Mouse (Mus musculus) limb, embryonic 12.5 days (tissue): ENCODE measurements around the gene Chrm4. TPM values are rescaled to one million over a fixed set of nuclear protein-coding genes. Genes with fewer than 3 reads are reported as not detected.
A peak's percentile ranks its signal among the peaks of the same experiment; 100 is the strongest.

Experiments used
- ATAC-seq: fragments of 200-750 bp; cut with Nextera tagmentation; 2 replicates; pipeline ENCODE4 v1.8.0; 2017; ENCODE audit warnings: low read depth, moderate TSS enrichment; ENCODE audit not compliant: insufficient number of reproducible peaks, insufficient read depth, low FRiP score, low TSS enrichment
- H3K27ac ChIP-seq: fragments of 300-500 bp; sonication (generic); 2 replicates; pipeline ENCODE4 v1.5.1; 2016; ENCODE audit warnings: mild to moderate bottlenecking, moderate library complexity
- H3K27me3 ChIP-seq: fragments of 300-500 bp; sonication (generic); 2 replicates; pipeline ENCODE4 v1.6.1; 2016; ENCODE audit warnings: mild to moderate bottlenecking, moderate library complexity
- H3K36me3 ChIP-seq: fragments of 300-500 bp; sonication (generic); 2 replicates; pipeline ENCODE4 v1.6.1; 2016; ENCODE audit warnings: mild to moderate bottlenecking, moderate library complexity
- H3K4me1 ChIP-seq: fragments of 300-500 bp; sonication (generic); replicated peaks from 2 replicates; pipeline ENCODE4 v1.6.1; 2016
- H3K4me2 ChIP-seq: fragments of 300-500 bp; sonication (generic); 2 replicates; pipeline ENCODE4 v1.6.1; 2016; ENCODE audit warnings: mild to moderate bottlenecking, moderate library complexity
- H3K4me3 ChIP-seq: fragments of 300-500 bp; sonication (generic); replicated peaks from 2 replicates; pipeline ENCODE4 v1.5.1; 2016; ENCODE audit warnings: mild to moderate bottlenecking
- H3K9ac ChIP-seq: fragments of 300-500 bp; sonication (generic); replicated peaks from 2 replicates; pipeline ENCODE4 v1.6.1; 2016; ENCODE audit warnings: mild to moderate bottlenecking, moderate library complexity
- H3K9me3 ChIP-seq: fragments of 300-500 bp; sonication (generic); 2 replicates; pipeline ENCODE4 v1.6.1; 2016; ENCODE audit warnings: mild to moderate bottlenecking, moderate library complexity
- WGBS: fragments of 180-500 bp; shearing (Covaris S2); methylation state at CpG from one replicate; pipeline ENCODE4 v1.1.7; 2016; 5-methylcytosine and 5-hydroxymethylcytosine counted together
- polyA plus RNA-seq: library from polyadenylated mRNA; unstranded; fragments of >200 nt; fragmentation: Nextera tagmentation; extraction: Ambion mirVana; gene quantifications from 2 replicates; pipeline ENCODE4 v1.2.1, GENCODE M21; 2016

Chrm4 gene
- polyA plus RNA-seq, 1 experiment from 2014 or later: 0.65 TPM

DNA sequence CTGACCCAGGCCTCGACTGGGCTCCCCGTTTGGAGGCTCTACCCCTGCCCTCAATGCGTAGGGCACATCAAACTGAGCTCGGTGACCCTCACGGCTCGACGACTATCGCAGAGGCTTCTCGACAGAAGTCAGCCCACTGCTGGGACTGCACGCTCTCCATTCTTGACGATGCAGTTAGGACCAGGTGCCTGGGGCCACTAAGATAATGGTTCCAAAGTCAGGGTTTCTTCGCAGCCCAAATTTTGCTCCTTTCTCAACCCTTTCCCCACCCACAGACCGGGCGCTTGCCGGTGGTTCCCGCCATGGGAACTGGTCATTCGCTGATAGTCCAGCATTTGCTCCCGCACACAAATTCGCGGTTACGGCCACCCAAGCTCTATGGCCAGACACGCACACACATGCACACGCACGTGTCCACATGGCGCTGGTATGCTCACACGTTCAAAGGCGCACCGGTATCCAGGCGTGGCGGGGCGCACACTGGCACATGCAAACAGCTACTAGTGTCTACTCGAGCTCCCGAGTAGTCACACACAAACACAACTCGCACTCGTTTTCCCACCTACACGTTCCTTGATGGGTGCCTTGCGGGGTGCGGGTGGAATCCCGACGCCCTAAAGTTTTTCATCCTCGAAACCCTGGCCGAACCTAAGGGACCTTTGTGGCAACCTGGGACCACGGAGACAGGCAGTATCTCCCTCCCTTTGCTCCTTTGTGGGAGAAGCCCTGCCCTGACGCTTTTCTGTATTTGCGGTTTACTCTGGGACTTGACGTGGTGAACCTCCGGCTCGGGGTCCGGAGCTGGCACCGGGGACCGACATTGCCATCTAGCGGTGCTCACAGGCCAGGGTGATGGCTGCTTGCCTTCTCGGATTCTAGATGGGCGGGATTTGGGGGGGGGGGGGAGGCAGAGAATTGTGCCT lies 3.4 kb upstream of the Chrm4 start:
- ATAC-seq: no peak
- no peaks in the 10 kb centered on the region for H3K9me3 ChIP-seq
- H3K9ac ChIP-seq: 0 out of 2 replicates have a peak overlapping the region, but pooled peaks have one; percentile 47
- peak overlapping the region; percentile 93 for H3K4me2 ChIP-seq
- H3K27ac ChIP-seq: no peak overlapping the region
- H3K4me1 ChIP-seq: peaks cover 39% of the 10 kb centered on the region
- H3K4me3 ChIP-seq: peak overlapping the region; percentile 60
- 5% methylated on average over 54 of the region's 54 CpGs for WGBS
- H3K27me3 ChIP-seq: peaks cover 62% of the 10 kb centered on the region
- H3K36me3 ChIP-seq: peaks cover 15% of the 10 kb centered on the region

GRCm38 (mm10) chr2:91924726-91925125 lies 2.3 kb upstream of the Chrm4 start:
- H3K9ac ChIP-seq: no peak overlapping the region
- no peak for ATAC-seq
- H3K4me3 ChIP-seq: no peak overlapping the region
- peaks cover 16% of the 10 kb centered on the region for H3K36me3 ChIP-seq
- H3K27me3 ChIP-seq: peaks cover 60% of the 10 kb centered on the region
- 54% methylated on average over 1 of the region's 1 CpGs for WGBS
- peaks cover 49% of the 10 kb centered on the region for H3K4me1 ChIP-seq
- H3K9me3 ChIP-seq: no peaks in the 10 kb centered on the region
- H3K4me2 ChIP-seq: no peak overlapping the region
- no peak overlapping the region for H3K27ac ChIP-seq

- H3K9me3 ChIP-seq: no peaks in the 10 kb centered on the region
- H3K27ac ChIP-seq: no peak overlapping the region
- 88% methylated on average over 15 of the region's 15 CpGs for WGBS
- H3K4me2 ChIP-seq: no peak overlapping the region
- peaks cover 51% of the 10 kb centered on the region for H3K4me1 ChIP-seq
- H3K4me3 ChIP-seq: no peak overlapping the region
- H3K9ac ChIP-seq: no peak overlapping the region
- peaks cover 53% of the 10 kb centered on the region for H3K27me3 ChIP-seq
- peaks cover 18% of the 10 kb centered on the region for H3K36me3 ChIP-seq
- ATAC-seq: no peak
These were observed 1.6 kb upstream of the Chrm4 start for GRCm38 (mm10) chr2:91925442-91925841.

DNA sequence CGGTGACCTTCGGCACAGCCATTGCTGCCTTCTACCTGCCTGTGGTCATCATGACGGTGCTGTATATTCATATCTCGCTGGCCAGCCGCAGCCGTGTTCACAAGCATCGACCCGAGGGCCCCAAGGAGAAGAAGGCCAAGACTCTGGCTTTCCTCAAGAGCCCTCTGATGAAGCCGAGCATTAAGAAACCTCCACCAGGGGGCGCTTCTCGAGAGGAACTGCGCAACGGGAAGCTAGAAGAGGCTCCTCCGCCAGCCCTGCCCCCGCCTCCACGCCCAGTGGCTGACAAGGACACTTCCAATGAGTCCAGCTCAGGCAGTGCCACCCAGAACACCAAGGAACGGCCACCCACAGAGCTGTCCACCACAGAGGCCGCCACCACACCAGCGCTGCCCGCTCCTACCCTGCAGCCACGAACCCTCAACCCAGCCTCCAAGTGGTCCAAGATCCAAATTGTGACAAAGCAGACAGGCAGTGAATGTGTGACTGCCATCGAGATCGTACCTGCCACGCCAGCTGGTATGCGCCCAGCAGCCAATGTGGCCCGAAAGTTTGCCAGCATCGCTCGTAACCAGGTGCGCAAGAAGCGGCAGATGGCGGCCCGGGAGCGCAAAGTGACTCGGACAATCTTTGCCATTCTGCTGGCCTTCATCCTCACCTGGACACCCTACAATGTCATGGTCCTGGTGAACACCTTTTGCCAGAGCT lies 931 bp downstream of the Chrm4 start:
- no peak for ATAC-seq
- Histone ChIP-seq H3K4me1 (peaks cover 40% of the 10 kb centered on the region), H3K27me3 (peaks cover 28% of the 10 kb centered on the region), H3K36me3 (peaks cover 18% of the 10 kb centered on the region), H3K4me2 (peak overlapping the region; percentile 28; the same call in 1 of the 2 replicates), H3K9ac (no peak overlapping the region), H3K4me3 (no peak overlapping the region), H3K9me3 (no peaks in the 10 kb centered on the region), H3K27ac (no peak overlapping the region)
- 40% methylated on average over 34 of the region's 34 CpGs for WGBS

- Histone ChIP-seq H3K27me3 (peaks cover 20% of the 10 kb centered on the region), H3K4me3 (no peak overlapping the region), H3K9ac (no peak overlapping the region), H3K4me2 (peak overlapping the region; percentile 83), H3K36me3 (peaks cover 18% of the 10 kb centered on the region), H3K9me3 (no peaks in the 10 kb centered on the region), H3K4me1 (peaks cover 40% of the 10 kb centered on the region), H3K27ac (0 out of 2 replicates have a peak overlapping the region, but pooled peaks have one; percentile 32)
- WGBS: 63% methylated on average over 23 of the region's 23 CpGs
- ATAC-seq: no peak
These were observed 1.7 kb downstream of the Chrm4 start for GRCm38 (mm10) chr2:91928534-91929350.

DNA sequence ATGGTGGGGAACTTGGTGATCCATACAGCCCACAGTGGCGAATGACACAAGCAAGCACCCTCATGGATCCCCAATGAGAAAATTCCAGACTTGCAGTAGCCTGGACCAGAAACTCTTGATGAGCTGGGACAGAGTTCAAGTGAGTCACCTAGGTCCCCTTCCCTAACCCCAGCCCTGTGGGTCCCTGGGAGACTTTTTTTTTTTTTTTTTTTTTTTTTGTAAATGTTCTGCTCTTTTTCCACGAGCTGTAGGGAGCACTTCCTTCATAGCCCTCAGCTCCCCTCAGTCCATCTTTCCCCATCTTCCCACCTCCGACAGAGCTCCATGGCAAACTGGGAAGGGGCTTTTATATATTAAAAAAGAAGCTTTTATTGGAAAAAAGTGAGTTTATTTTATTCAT lies 2.4 kb downstream of the Chrm4 start:
- WGBS: 56% methylated on average over 3 of the region's 3 CpGs
- peaks cover 23% of the 10 kb centered on the region for H3K36me3 ChIP-seq
- peak overlapping the region; percentile 83 for H3K4me2 ChIP-seq
- peaks cover 13% of the 10 kb centered on the region for H3K27me3 ChIP-seq
- 0 out of 2 replicates have a peak overlapping the region, but pooled peaks have one; percentile 99 for H3K27ac ChIP-seq
- no peaks in the 10 kb centered on the region for H3K9me3 ChIP-seq
- H3K4me1 ChIP-seq: peaks cover 46% of the 10 kb centered on the region
- H3K4me3 ChIP-seq: peak overlapping the region; percentile 80
- H3K9ac ChIP-seq: peak overlapping the region; percentile 99; the same call in 1 of the 2 replicates
- no peak for ATAC-seq

GRCm38 (mm10) chr2:91929936-91930335 lies 2.9 kb downstream of the Chrm4 start:
- ATAC-seq: no peak
- H3K27ac ChIP-seq: peak overlapping the region; percentile 99
- H3K9ac ChIP-seq: peak overlapping the region; percentile 99
- 13% methylated on average over 11 of the region's 12 CpGs for WGBS
- peaks cover 8% of the 10 kb centered on the region for H3K27me3 ChIP-seq
- peak overlapping the region; percentile 80 for H3K4me3 ChIP-seq
- H3K36me3 ChIP-seq: peaks cover 28% of the 10 kb centered on the region
- no peaks in the 10 kb centered on the region for H3K9me3 ChIP-seq
- peaks cover 47% of the 10 kb centered on the region for H3K4me1 ChIP-seq
- H3K4me2 ChIP-seq: peak overlapping the region; percentile 83

GRCm38 (mm10) chr2:91930761-91931291 lies 3.8 kb downstream of the Chrm4 start:
- no peak for ATAC-seq

DNA sequence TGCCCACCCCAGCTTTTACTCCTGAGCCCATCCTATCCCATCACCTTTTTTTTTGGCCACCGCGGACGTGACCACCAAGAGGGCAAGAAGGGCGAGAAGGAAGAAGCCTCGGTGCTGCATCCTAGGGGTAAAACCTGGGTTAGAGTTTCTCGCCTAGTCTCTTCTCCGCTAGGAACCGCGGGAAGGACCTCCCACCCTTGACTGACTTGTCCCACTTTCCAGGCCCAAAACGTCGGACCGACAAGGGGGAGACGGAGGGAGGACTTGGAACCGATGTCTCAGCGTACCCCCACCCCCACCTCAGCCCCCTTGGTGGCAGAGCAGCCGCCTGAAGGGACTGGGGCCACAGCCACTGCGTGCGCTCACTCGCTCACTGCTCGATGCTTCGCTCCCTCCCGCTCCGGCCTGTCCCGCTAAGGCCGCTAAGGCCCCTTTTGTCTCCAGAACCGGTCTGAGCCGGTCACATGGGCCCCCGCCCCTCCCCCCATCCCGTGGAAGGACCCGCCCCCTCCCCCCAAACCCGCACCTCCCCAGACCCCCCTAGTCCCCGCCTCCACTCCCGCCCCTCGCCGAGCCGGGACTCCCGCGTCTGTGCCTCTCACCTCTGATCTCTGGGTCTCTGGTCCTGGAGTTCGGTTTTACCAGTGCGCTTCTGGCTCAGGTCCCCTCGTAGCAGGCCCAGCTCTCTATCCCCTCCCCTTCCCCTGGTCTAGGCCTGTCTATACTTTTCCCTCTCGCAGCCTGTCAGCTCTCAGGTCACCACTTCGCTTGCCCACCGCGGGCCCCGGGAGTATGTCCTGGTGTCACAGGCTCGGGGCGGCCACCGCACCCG lies 4.5 kb downstream of the Chrm4 start:
- Histone ChIP-seq H3K9me3 (no peaks in the 10 kb centered on the region), H3K27me3 (no peaks in the 10 kb centered on the region), H3K9ac (peak overlapping the region; percentile 99), H3K4me3 (peak overlapping the region; percentile 80), H3K27ac (peak overlapping the region; percentile 99), H3K4me2 (peak overlapping the region; percentile 83), H3K36me3 (peaks cover 44% of the 10 kb centered on the region), H3K4me1 (peaks cover 47% of the 10 kb centered on the region)
- peak; percentile 79 for ATAC-seq
- WGBS: 2% methylated on average over 47 of the region's 50 CpGs

More at GRCm38 (mm10) chr2:91930761-91931291, 3.8 kb downstream of the Chrm4 start:
- peak overlapping the region; percentile 99 for H3K9ac ChIP-seq
- WGBS: under 1% methylated on average over 23 of the region's 23 CpGs
- H3K4me3 ChIP-seq: peak overlapping the region; percentile 80
- H3K27me3 ChIP-seq: no peaks in the 10 kb centered on the region
- H3K27ac ChIP-seq: peak overlapping the region; percentile 99
- H3K9me3 ChIP-seq: no peaks in the 10 kb centered on the region
- peaks cover 37% of the 10 kb centered on the region for H3K36me3 ChIP-seq
- peaks cover 47% of the 10 kb centered on the region for H3K4me1 ChIP-seq
- H3K4me2 ChIP-seq: peak overlapping the region; percentile 83
